Mouse (Mus musculus) common myeloid progenitor, adult 5-6 weeks (primary cell): ENCODE data around the gene Phldb2. TPM values are rescaled to one million over a fixed set of nuclear protein-coding genes. Genes with fewer than 3 reads are reported as not detected.

Experiments
- ATAC-seq: replicated peaks from 2 replicates; pipeline ENCODE4 v1.8.0; 2016; ENCODE audit warnings: low read depth, mild to moderate bottlenecking, moderate TSS enrichment, inconsistent platforms; ENCODE audit not compliant: poor library complexity, severe bottlenecking
- total RNA-seq: library from RNA; stranded (forward); fragments of 200-1000, 187-1606 nt; gene quantifications from 2 replicates; pipeline ENCODE4 v1.2.3, GENCODE M21; 2017

Gene Phldb2
- total RNA-seq, 1 experiment from 2014 or later = 1.8 TPM

DNA sequence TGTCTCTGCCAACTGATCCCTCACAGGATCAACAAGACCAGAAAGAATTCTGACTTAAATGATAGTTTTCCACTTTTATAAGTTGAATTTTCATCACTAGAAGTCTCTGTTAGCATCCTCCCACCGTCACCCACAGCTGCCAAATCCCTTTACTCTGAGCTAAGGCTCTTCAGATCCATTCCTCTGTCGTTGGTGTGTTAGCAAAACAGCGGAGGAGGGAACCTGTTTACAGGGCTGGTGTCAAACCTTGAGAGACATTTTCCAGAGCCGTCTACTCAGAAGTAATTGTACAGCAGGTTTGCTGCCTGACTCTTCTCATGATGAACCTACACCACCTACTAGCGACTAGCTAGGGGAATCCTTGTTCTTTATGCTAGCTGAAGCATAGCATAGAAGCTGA lies 254.1 kb downstream of the Phldb2 start:
- no peak for ATAC-seq

- ATAC-seq = no peak
Measured at GRCm38 (mm10) chr16:45697996-45698395, 255.4 kb downstream of the Phldb2 start.

Other genes with a start within 250 kb of the Phldb2 start
- 1.4 TPM in 1 of 2 replicates, not detected in the other for gene Tagln3, start 229.0 kb downstream of the Phldb2 start, total RNA-seq
- 20.0 and 26.3 TPM in 2 replicates for gene Abhd10, start 210.6 kb downstream of the Phldb2 start, total RNA-seq
- 4.8 and 5.7 TPM in 2 replicates for gene Plcxd2, start 56.6 kb upstream of the Phldb2 start, total RNA-seq
- gene Cd96, start 166.7 kb upstream of the Phldb2 start, total RNA-seq = 6.5 and 12.0 TPM in 2 replicates
- gene Gm4737, start 201.5 kb upstream of the Phldb2 start, total RNA-seq = 16.9 and 25.5 TPM in 2 replicates